Mouse (Mus musculus) granulocyte monocyte progenitor cell, adult 5-6 weeks (primary cell): Measurements from ENCODE around the gene Rspry1. TPM values are rescaled to one million over a fixed set of nuclear protein-coding genes. Genes with fewer than 3 reads are reported as not detected.

Source experiments
- ATAC-seq: replicated peaks from 2 replicates; pipeline ENCODE4 v1.8.0; 2016; ENCODE audit warnings: mild to moderate bottlenecking, moderate TSS enrichment, inconsistent platforms; ENCODE audit not compliant: poor library complexity, severe bottlenecking
- total RNA-seq, 2 experiments: library from RNA; stranded (forward) in 1 of 2; stranded (reverse) in 1 of 2; fragments of 200-712, 200-1000 nt in 1 of 2; fragments of >200 nt in 1 of 2; fragmentation: Nextera tagmentation in 1 of 2; gene quantifications; 2 replicates each; pipeline ENCODE4 v1.2.3; 2014 to 2017

Gene Rspry1
- total RNA-seq, 2 experiments from 2014 or later, result 28.0 to 29.9 TPM

DNA sequence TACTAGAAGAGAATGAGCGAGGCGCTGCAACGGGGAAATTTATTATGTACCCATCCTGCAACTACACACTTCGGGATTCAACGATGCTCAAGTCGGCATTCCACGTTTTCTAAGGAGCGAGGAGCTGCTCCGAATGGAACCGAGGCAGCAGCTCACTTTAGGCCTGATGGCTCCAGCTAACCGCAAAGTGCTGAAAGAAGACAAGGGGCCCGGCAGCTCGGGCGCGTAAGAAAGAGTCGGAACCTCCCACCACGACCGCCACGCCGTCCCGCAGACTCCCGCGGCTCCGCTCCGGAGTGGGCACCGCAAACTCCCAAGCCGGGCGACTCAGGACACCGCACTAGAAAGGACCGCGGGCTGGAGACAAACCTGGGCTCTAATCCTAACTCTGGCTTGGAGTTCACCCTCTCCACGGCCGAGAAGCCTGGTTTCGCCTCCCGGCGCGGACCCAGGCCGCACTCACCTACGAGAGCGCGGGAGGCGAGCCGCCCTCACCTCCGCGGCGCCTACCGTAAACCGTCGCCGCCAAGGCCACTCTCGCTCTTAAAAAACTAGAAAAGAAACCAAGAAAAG, 617 bp upstream of the Rspry1 start:
- ATAC-seq, result peak; percentile 23

GRCm38 (mm10) chr8:94602471-94603131, 864 bp downstream of the Rspry1 start:
- ATAC-seq, result peak; percentile 5

DNA sequence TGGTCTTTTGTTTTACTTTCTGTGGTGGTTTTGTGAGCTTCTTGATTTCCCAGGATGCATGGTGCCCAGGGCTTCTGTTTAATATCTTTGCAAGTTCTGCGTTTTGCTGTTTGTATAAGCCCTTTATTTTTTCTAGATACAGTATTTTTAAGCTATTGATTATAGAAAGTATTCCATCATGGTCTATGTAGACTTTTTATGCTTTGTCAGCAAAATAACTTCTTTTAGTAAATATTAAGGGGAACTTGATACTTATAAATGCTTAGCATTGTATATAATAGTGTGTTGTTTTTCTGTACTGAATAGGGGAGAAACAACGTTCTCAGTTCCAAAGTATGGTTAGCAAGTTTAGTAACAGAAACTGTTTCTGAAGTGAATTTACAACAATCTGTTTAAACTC, 2.3 kb downstream of the Rspry1 start:
- ATAC-seq, result no peak

DNA sequence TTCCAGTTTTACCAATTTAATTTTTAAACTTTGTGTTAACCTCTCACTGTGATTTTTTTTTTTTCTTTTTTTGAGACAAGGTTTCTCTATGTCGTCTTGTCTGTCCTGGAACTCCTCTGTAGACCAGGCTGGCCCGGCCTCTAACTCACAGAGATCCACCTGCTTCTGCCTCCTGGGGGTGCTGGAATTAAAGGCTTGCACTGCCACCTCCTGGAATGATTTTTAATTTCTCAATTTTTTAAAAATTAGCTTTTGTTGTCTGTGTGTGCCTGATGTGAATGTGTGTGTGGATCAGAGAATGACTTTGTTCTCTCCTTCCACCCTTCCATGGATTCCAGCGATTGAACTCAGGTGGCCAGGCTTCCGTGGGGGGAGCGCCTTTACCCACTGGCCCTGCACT, 5.3 kb downstream of the Rspry1 start:
- ATAC-seq, result 0 out of 2 replicates have a peak, but pooled peaks have one; percentile 15

DNA sequence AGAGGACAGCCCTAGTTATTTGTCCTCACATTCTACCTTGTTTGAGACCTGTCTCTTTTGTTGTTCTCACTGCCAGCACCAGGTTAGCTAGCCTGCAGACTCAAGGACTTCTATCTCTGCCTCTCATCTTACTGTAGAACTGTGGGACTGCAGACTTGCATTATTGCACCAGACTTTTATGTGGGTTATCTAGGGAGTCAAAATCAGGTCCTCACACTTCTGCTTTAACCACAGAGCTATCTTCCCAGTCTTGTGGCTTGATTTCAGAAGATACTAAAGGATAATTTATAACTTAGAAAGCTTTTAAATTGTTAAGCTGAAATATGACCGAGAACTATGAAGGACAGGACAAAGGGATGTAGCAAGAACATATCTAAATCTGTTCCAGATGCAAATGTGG, 23.1 kb downstream of the Rspry1 start:
- ATAC-seq, result no peak

DNA sequence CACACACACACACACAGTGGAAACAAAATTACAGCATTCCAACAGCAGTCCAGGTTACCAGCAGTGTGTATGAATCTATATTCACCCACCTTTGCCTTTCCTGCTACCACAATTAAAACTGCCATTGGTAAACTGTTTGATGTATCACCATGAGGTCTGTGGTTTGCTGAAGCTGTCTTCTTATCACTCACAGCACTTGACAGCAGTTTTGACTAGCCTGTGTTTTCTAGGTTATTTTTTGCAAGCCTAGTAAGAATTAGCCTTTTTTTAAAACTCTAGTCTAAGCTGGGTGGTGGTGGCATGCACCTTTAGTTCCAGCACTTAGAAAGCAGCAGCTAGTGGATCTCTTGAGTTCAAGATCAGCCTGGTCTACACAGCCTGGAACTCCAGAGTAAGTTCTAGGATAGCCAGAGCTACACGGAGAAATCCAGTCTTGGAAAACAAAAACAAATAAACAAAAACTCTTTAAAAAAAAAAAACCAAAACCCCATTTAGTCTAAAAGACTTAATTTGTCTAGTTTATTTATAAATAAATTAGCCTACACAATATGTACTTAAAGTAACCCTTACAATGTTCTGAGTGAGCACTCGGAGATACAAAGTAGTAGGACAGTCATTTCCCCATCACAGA, 31.9 kb downstream of the Rspry1 start:
- no peak for ATAC-seq

DNA sequence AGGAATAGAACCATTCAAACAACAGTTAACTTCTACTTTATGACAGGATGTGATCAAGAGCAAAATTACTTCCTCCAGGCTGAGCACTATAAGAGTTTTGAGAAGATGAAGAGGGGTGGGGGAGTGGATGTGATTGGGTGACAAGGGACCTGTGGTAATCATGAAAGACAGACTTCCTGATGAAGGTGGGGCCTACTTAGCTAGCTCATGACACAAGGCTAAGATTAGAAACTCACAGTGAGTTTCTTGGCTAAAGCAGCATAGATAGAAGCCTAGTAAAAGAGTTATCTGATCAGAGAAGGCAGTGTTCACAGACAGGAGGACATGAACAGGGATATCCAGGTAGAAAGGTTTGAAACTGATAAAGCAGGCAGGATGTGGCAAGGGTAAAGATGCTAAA, 32.5 kb downstream of the Rspry1 start:
- ATAC-seq, result peak; percentile 98

- no peak for ATAC-seq
Observed at GRCm38 (mm10) chr8:94641183-94641582, 39.4 kb downstream of the Rspry1 start.

- ATAC-seq, result no peak
Observed at GRCm38 (mm10) chr8:94641938-94642337, 40.2 kb downstream of the Rspry1 start.

- no peak for ATAC-seq
Observed at GRCm38 (mm10) chr8:94645202-94645601, 43.5 kb downstream of the Rspry1 start.

- no peak for ATAC-seq
Observed at GRCm38 (mm10) chr8:94646165-94646564, 44.4 kb downstream of the Rspry1 start.

GRCm38 (mm10) chr8:94649496-94649895, 47.8 kb downstream of the Rspry1 start:
- ATAC-seq, result no peak

- ATAC-seq, result no peak
Observed at GRCm38 (mm10) chr8:94652951-94653350, 51.2 kb downstream of the Rspry1 start.

DNA sequence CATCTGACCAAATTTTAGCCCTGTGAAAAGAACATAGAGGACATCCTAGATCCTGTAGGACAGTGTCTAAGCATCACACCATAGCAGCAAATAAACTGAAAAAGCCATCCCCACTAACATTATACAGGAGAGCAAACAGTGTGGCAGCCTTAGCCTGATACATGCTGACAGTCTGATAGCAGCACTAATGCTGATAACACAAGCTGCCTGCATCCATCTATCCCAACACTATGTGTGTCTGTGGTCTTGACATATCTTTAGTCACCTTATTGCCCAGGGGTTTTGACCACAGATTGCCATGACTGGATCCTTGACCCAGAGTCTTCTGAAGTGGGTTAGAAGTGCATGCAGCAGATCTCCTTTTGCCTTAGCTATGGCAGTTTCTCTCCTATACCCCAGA, 53.3 kb downstream of the Rspry1 start:
- no peak for ATAC-seq

GRCm38 (mm10) chr8:94658031-94658430, 56.3 kb downstream of the Rspry1 start:
- ATAC-seq, result no peak

DNA sequence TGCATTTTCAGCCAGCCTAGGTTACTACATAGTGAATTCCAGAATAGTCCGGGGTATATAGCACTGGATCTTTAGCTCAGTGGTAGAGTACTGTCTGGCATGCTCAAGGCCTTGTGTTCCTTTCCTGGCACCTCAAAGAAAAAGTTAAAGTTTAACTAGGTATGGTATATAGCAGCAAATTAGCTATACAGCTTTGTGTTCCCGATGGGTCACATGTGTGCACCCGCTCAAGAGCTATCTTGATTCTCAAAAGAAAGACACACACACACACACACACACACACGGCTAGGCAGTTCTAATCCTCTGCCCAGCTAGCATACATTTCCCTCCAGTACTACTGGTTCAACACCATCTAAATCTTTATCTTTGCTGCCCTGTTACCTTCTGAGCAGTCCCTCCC, 58.7 kb downstream of the Rspry1 start:
- ATAC-seq, result no peak

GRCm38 (mm10) chr8:94664722-94665121, 63.0 kb downstream of the Rspry1 start:
- ATAC-seq, result no peak

DNA sequence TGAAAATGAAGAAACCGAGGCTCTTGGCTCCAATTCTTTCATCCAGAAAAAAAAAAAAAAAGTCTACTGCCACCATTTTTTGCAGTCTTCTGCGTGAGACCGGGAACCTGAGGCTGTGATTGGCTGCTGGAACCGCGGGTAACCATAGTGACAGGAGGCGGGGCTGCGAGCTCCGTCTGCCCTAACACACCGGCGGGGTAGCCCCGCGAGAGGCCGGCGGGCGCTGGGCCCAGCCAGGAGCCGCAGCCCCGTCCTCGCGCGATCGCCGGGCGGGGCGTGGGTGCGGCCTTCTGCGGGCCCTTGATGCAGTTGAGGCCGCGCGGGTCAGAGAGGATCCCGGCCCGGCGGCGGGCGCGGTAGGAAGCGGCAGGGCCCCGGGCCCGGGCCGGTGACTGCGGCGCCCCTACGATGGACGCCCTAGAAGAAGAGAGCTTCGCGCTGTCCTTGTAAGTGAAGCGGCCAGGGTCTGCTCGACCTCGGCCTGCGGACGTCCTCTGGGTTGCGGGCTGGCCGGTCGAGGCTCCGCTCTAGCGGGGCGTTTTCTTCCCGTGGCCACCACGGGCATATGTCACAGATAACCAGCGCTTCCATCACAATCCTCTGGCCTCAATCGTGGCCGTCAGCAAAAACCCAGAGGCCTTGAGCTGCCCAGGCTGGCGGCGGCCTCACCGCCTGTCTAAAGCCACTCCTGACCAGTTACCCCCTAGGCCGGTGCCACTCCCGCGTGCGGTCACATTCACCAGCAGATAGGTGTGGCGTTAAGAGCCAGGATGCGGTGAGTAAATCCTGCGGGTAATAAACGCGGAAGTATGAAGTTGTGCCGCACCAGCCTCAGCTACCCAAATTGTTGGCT, 64.9 kb downstream of the Rspry1 start, which contains the start of gene Arl2bp:
Gene Arl2bp (plus strand): TSS at position 145 of the 853 bp plus-strand sequence.
- peak; percentile 99 for ATAC-seq

- ATAC-seq, result peak; percentile 86
Observed at GRCm38 (mm10) chr8:94674384-94674783, 72.6 kb downstream of the Rspry1 start.

GRCm38 (mm10) chr8:94675923-94676322, 74.2 kb downstream of the Rspry1 start:
- ATAC-seq, result no peak

DNA sequence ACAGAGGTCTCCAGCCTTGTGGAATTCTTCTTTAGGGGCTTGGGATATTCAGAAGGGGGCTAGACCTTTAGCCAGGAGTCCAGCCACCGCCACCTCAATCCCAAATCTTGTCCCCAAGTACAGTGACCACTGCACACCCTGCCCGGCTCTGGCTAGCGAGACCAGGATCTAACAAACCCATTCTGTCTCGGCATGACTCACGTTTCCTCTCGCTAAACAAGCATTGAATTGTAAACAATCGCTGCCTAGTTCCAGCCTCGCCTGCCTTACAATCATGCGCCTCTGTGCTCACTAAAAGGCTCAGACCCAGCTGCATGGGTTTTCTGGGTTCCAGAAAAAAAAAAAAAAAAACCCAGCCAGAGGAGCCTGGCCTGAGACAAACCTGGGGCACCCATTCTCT, 76.8 kb downstream of the Rspry1 start:
- no peak for ATAC-seq
